ENCODE assay signal across 22 mouse cellular contexts in the genomic region with DNA sequence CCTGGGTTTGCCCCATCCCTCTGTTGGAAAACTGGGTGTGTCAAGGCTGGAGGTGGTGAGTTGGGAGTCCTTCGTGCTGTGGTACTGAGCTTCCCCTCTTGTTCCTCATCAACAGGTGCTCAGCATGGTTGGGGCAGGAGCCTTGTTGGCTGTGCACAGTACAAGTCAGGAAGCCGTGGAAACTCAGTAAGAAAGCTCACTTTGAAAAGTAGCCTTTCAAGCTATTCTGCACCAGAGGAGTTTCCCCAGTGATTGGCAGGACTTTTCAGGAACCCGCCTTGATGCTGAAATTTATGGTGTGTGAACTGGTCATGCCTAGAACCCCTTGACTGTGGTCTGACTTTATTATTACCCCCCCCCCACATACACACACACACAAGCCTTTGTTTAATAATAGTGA.
DNase-seq lines count a peak whose midpoint lies in the region; ATAC-seq and TF ChIP-seq lines count a peak whose summit lies in the region.
"Had no signal": no experiment of that assay in that cellular context is flagged by ENCODE, and none has a peak within 500 bp of the region (broad histone marks: within the 10 kb centered on the region; RNA-seq: fewer than 3 reads in every experiment).

No protein-coding gene starts in this region.

- no peaks in the 10 kb centered on the region for H3K9me3 ChIP-seq in embryonic facial prominence, embryonic 12.5 days
- H3K9me3 ChIP-seq in embryonic facial prominence, embryonic 10.5 days: no peaks in the 10 kb centered on the region
- no peaks in the 10 kb centered on the region for H3K9me3 ChIP-seq in kidney, postnatal 0 days (replicated peaks; ENCODE audit: low read length)
- no peaks in the 10 kb centered on the region for H3K9me3 ChIP-seq in limb, embryonic 14.5 days (ENCODE audit: control insufficient read depth, low read length)
- H3K9me3 ChIP-seq in midbrain, embryonic 10.5 days (replicated peaks): no peaks in the 10 kb centered on the region
- H3K9me3 ChIP-seq: forebrain, embryonic 13.5 days; heart, embryonic 13.5 days; hindbrain, embryonic 15.5 days had no signal

- 0 out of 2 replicates have a peak overlapping the region, but pooled peaks have one; percentile 24 for H3K27ac ChIP-seq in embryonic facial prominence, embryonic 12.5 days
- H3K27ac ChIP-seq in embryonic facial prominence, embryonic 10.5 days (replicated peaks): no peak overlapping the region; the same call in 1 of the 2 replicates
- no peak overlapping the region for H3K27ac ChIP-seq in kidney, postnatal 0 days
- H3K27ac ChIP-seq in kidney, adult 2 months (ENCODE audit: insufficient read depth, low read depth, low read length): no peak overlapping the region
- no peak overlapping the region for H3K27ac ChIP-seq in limb, embryonic 14.5 days (replicated peaks; ENCODE audit: low read depth, low read length)
- H3K27ac ChIP-seq in midbrain, embryonic 10.5 days (replicated peaks): no peak overlapping the region
- H3K27ac ChIP-seq: forebrain, embryonic 13.5 days; gastrocnemius, adult 2 months; heart, embryonic 13.5 days; hindbrain, embryonic 15.5 days had no signal

- no peaks in the 10 kb centered on the region for H3K27me3 ChIP-seq in embryonic facial prominence, embryonic 12.5 days
- no peaks in the 10 kb centered on the region for H3K27me3 ChIP-seq in embryonic facial prominence, embryonic 10.5 days (replicated peaks; ENCODE audit: low read depth, poor library complexity, severe bottlenecking)
- no peaks in the 10 kb centered on the region for H3K27me3 ChIP-seq in kidney, postnatal 0 days (ENCODE audit: insufficient read depth, low read length)
- no peaks in the 10 kb centered on the region for H3K27me3 ChIP-seq in kidney, adult 2 months (replicated peaks; ENCODE audit: control insufficient read depth, insufficient read depth, low read length)
- no peaks in the 10 kb centered on the region for H3K27me3 ChIP-seq in limb, embryonic 14.5 days (ENCODE audit: control insufficient read depth, insufficient read depth, low read length)
- H3K27me3 ChIP-seq in midbrain, embryonic 10.5 days (ENCODE audit: low read depth, poor library complexity, severe bottlenecking): no peaks in the 10 kb centered on the region
- H3K27me3 ChIP-seq: forebrain, embryonic 13.5 days; heart, embryonic 13.5 days; hindbrain, embryonic 15.5 days had no signal

- peaks cover 16% of the 10 kb centered on the region for H3K4me1 ChIP-seq in embryonic facial prominence, embryonic 12.5 days
- H3K4me1 ChIP-seq in embryonic facial prominence, embryonic 10.5 days: peaks cover 17% of the 10 kb centered on the region
- H3K4me1 ChIP-seq in kidney, postnatal 0 days (replicated peaks; ENCODE audit: insufficient read depth, low read length): no peaks in the 10 kb centered on the region
- no peaks in the 10 kb centered on the region for H3K4me1 ChIP-seq in kidney, adult 2 months (ENCODE audit: control insufficient read depth, insufficient read depth, low read length)
- H3K4me1 ChIP-seq in limb, embryonic 14.5 days (ENCODE audit: control insufficient read depth, insufficient read depth, low read length): peaks cover 12% of the 10 kb centered on the region
- no peaks in the 10 kb centered on the region for H3K4me1 ChIP-seq in midbrain, embryonic 10.5 days
- H3K4me1 ChIP-seq: heart, embryonic 13.5 days had no signal

- no peak for ATAC-seq in embryonic facial prominence, embryonic 12.5 days (ENCODE audit: insufficient number of reproducible peaks, insufficient read depth, low FRiP score, low TSS enrichment)
- ATAC-seq in kidney, postnatal 0 days (replicated peaks; ENCODE audit: low FRiP score, low read depth): no peak
- ATAC-seq in limb, embryonic 14.5 days (ENCODE audit: low FRiP score, low read depth): 0 out of 2 replicates have a peak, but pooled peaks have one; percentile 15
- ATAC-seq: CD4-positive, CD25-positive, alpha-beta regulatory T cell, adult 4 months; forebrain, embryonic 13.5 days had no signal

- TF ChIP-seq CTCF in kidney, postnatal 0 days (IDR thresholded peaks at IDR 0.05; ENCODE audit: low read depth): no peak
- TF ChIP-seq CTCF in kidney, adult 2 months (conservative IDR thresholded peaks at IDR 0.05; ENCODE audit: insufficient read depth, insufficient read length, low read depth, low read length): no peak

- WGBS in embryonic facial prominence, embryonic 12.5 days: 55% methylated on average over 3 of the region's 3 CpGs
- 76% methylated on average over 3 of the region's 3 CpGs for WGBS in embryonic facial prominence, embryonic 10.5 days
- WGBS in kidney, postnatal 0 days: 37% methylated on average over 3 of the region's 3 CpGs
- 53% methylated on average over 3 of the region's 3 CpGs for WGBS in kidney, adult 2 months
- WGBS in limb, embryonic 14.5 days: 18% methylated on average over 3 of the region's 3 CpGs
- WGBS in midbrain, embryonic 10.5 days: 74% methylated on average over 3 of the region's 3 CpGs

- no peak for DNase-seq in embryonic facial prominence, embryonic 10.5 days (ENCODE audit: low spot score)
- peak; percentile 58 for DNase-seq in kidney, postnatal 0 days (ENCODE audit: low spot score)
- no peak for DNase-seq in kidney, adult 2 months
- peak; percentile 16 for DNase-seq in R1 (ENCODE audit: low read depth, low spot score)
- DNase-seq in limb, embryonic 14.5 days (ENCODE audit: low spot score): peak; percentile 28
- no peak for DNase-seq in midbrain, embryonic 10.5 days (ENCODE audit: low spot score)
- DNase-seq: adrenal gland, postnatal 10 days; B cell, adult 2 months; cerebellum, adult 11 months; cerebellum, adult 8-10 months; cerebellum, postnatal 14 days; embryo, embryonic 11 days; gastrocnemius, adult 2 months; gastrocnemius, postnatal 25 days; heart, adult 11 months; heart, postnatal 36 days had no signal

- TF ChIP-seq POLR2A in kidney, adult 2 months (IDR thresholded peaks at IDR 0.05; ENCODE audit: low read depth, low read length): no peak
- TF ChIP-seq POLR2A in limb, embryonic 14.5 days (IDR thresholded peaks at IDR 0.05; ENCODE audit: borderline replicate concordance, extremely low read depth, insufficient read depth, insufficient read length): no peak

- H3K9ac ChIP-seq in embryonic facial prominence, embryonic 12.5 days: no peak overlapping the region
- H3K9ac ChIP-seq in kidney, postnatal 0 days (ENCODE audit: low read depth, low read length): no peak overlapping the region
- H3K9ac ChIP-seq in limb, embryonic 14.5 days (ENCODE audit: low read depth, low read length, severe bottlenecking): no peak overlapping the region
- H3K9ac ChIP-seq: forebrain, embryonic 13.5 days; heart, embryonic 13.5 days; hindbrain, embryonic 15.5 days had no signal

- H3K4me2 ChIP-seq in embryonic facial prominence, embryonic 12.5 days (replicated peaks): no peak overlapping the region
- no peak overlapping the region for H3K4me2 ChIP-seq in kidney, postnatal 0 days (ENCODE audit: low read length)
- no peak overlapping the region for H3K4me2 ChIP-seq in limb, embryonic 14.5 days (replicated peaks; ENCODE audit: low read depth, low read length, severe bottlenecking)
- H3K4me2 ChIP-seq: forebrain, embryonic 13.5 days; heart, embryonic 13.5 days; hindbrain, embryonic 15.5 days had no signal

- H3K4me3 ChIP-seq in embryonic facial prominence, embryonic 12.5 days: no peak overlapping the region
- no peak overlapping the region for H3K4me3 ChIP-seq in embryonic facial prominence, embryonic 10.5 days
- no peak overlapping the region for H3K4me3 ChIP-seq in kidney, postnatal 0 days (replicated peaks; ENCODE audit: low read depth, low read length)
- no peak overlapping the region for H3K4me3 ChIP-seq in kidney, adult 2 months (ENCODE audit: insufficient read depth, low read depth, low read length)
- no peak overlapping the region for H3K4me3 ChIP-seq in limb, embryonic 14.5 days (replicated peaks; ENCODE audit: low read length)
- H3K4me3 ChIP-seq in midbrain, embryonic 10.5 days: no peak overlapping the region
- H3K4me3 ChIP-seq: forebrain, embryonic 13.5 days; gastrocnemius, adult 2 months; heart, embryonic 13.5 days; hindbrain, embryonic 15.5 days had no signal

- H3K36me3 ChIP-seq in embryonic facial prominence, embryonic 12.5 days: no peaks in the 10 kb centered on the region
- no peaks in the 10 kb centered on the region for H3K36me3 ChIP-seq in embryonic facial prominence, embryonic 10.5 days (replicated peaks)
- no peaks in the 10 kb centered on the region for H3K36me3 ChIP-seq in kidney, postnatal 0 days (ENCODE audit: insufficient read depth, low read length)
- no peaks in the 10 kb centered on the region for H3K36me3 ChIP-seq in kidney, adult 2 months (ENCODE audit: control insufficient read depth, insufficient read depth, low read length)
- H3K36me3 ChIP-seq in limb, embryonic 14.5 days (ENCODE audit: control insufficient read depth, insufficient read depth, low read length): no peaks in the 10 kb centered on the region
- H3K36me3 ChIP-seq in midbrain, embryonic 10.5 days: no peaks in the 10 kb centered on the region
- H3K36me3 ChIP-seq: G1E; heart, embryonic 13.5 days; hindbrain, embryonic 15.5 days had no signal

Comparison
In these comparisons a context has a peak if more than half of its experiments do, and no peak if none do; other contexts are left out.
1. DNase-seq: peak in kidney, postnatal 0 days (single experiment), R1 (single experiment) and limb, embryonic 14.5 days (single experiment); none in embryonic facial prominence, embryonic 10.5 days (single experiment), kidney, adult 2 months (single experiment) and midbrain, embryonic 10.5 days (single experiment).